In the genomic region with DNA sequence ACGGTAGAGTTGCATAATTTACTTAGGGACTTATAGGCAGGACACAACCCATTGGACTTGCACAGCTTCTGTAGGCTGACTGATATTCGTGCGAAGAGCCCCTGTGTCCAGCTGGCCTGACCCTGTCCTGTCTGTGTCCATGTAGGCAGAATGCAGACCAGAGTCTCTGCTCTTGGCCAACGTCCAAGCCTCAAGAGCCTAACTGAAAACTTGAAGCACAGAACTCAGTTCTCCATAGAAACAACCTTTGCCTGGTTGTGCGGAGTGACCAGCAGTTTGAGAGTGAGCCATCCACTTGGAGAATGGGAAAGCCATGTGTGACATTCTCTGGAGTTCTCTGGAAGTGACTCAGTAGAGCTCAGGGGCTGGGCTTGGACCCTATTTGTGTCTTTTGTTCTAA, we compare ENCODE assay signal across 22 mouse cellular contexts.
DNase-seq lines count a peak whose midpoint lies in the region; ATAC-seq and TF ChIP-seq lines count a peak whose summit lies in the region.
"Had no signal": no experiment of that assay in that cellular context is flagged by ENCODE, and none has a peak within 500 bp of the region (broad histone marks: within the 10 kb centered on the region; RNA-seq: fewer than 3 reads in every experiment).

No protein-coding gene starts in this region.

- H3K36me3 ChIP-seq in lung, postnatal 0 days (ENCODE audit: insufficient read depth, low read length) = no peaks in the 10 kb centered on the region
- H3K36me3 ChIP-seq in stomach, postnatal 0 days (ENCODE audit: control insufficient read depth, insufficient read depth, low read length) = no peaks in the 10 kb centered on the region
- H3K36me3 ChIP-seq in midbrain, embryonic 13.5 days = no peaks in the 10 kb centered on the region
- H3K36me3 ChIP-seq in forebrain, embryonic 14.5 days (ENCODE audit: control insufficient read depth, insufficient read depth, low read length) = no peaks in the 10 kb centered on the region
- H3K36me3 ChIP-seq: hindbrain, embryonic 13.5 days; limb, embryonic 10.5 days; neural tube, embryonic 12.5 days; stomach, embryonic 15.5 days had no signal

- peak; percentile 17; the same call in 1 of the 2 replicates for TF ChIP-seq EP300 in lung, postnatal 0 days (IDR thresholded peaks at IDR 0.05)
- no peak for TF ChIP-seq EP300 in stomach, postnatal 0 days (optimal IDR thresholded peaks at IDR 0.05)

- H3K4me3 ChIP-seq in bone marrow macrophage, adult 2 months (ENCODE audit: insufficient read depth, low read length) = no peak overlapping the region
- H3K4me3 ChIP-seq in lung, postnatal 0 days (ENCODE audit: low read depth, low read length) = no peak overlapping the region
- no peak overlapping the region for H3K4me3 ChIP-seq in stomach, postnatal 0 days (ENCODE audit: low read depth, low read length)
- H3K4me3 ChIP-seq in midbrain, embryonic 13.5 days (replicated peaks) = no peak overlapping the region
- no peak overlapping the region for H3K4me3 ChIP-seq in forebrain, embryonic 14.5 days (ENCODE audit: low read depth, low read length)
- H3K4me3 ChIP-seq: hindbrain, embryonic 13.5 days; limb, embryonic 10.5 days; neural tube, embryonic 12.5 days; stomach, embryonic 15.5 days had no signal

- no peaks in the 10 kb centered on the region for H3K9me3 ChIP-seq in lung, postnatal 0 days (ENCODE audit: low read length)
- no peaks in the 10 kb centered on the region for H3K9me3 ChIP-seq in stomach, postnatal 0 days (ENCODE audit: control insufficient read depth, low read length)
- H3K9me3 ChIP-seq in midbrain, embryonic 13.5 days = no peaks in the 10 kb centered on the region
- H3K9me3 ChIP-seq in forebrain, embryonic 14.5 days (replicated peaks; ENCODE audit: control insufficient read depth, low read length) = no peaks in the 10 kb centered on the region
- H3K9me3 ChIP-seq: hindbrain, embryonic 13.5 days; limb, embryonic 10.5 days; neural tube, embryonic 12.5 days; stomach, embryonic 15.5 days had no signal

- TF ChIP-seq CTCF in bone marrow macrophage, adult 2 months (IDR thresholded peaks at IDR 0.05; ENCODE audit: low read depth, low read length) = no peak
- no peak for TF ChIP-seq CTCF in lung, postnatal 0 days (IDR thresholded peaks at IDR 0.05)
- no peak for TF ChIP-seq CTCF in stomach, postnatal 0 days (IDR thresholded peaks at IDR 0.05; ENCODE audit: low read depth)

- peak overlapping the region; percentile 93 for H3K27ac ChIP-seq in bone marrow macrophage, adult 2 months (ENCODE audit: insufficient read depth, low read depth, low read length)
- peak overlapping the region; percentile 33; the same call in 1 of the 2 replicates for H3K27ac ChIP-seq in lung, postnatal 0 days (ENCODE audit: low read length)
- no peak overlapping the region for H3K27ac ChIP-seq in stomach, postnatal 0 days (replicated peaks)
- H3K27ac ChIP-seq in midbrain, embryonic 13.5 days = no peak overlapping the region
- H3K27ac ChIP-seq in forebrain, embryonic 14.5 days (ENCODE audit: low read depth, low read length) = no peak overlapping the region
- H3K27ac ChIP-seq: hindbrain, embryonic 13.5 days; limb, embryonic 10.5 days; neural tube, embryonic 12.5 days; stomach, embryonic 15.5 days had no signal

- peak; percentile 32 for DNase-seq in heart, postnatal 4 days
- DNase-seq in heart, adult 18-20 months = no peak
- peak; percentile 59 for DNase-seq in lung, postnatal 0 days (ENCODE audit: low spot score)
- DNase-seq in stomach, postnatal 0 days (ENCODE audit: low spot score) = no peak
- no peak for DNase-seq in forebrain, embryonic 14.5 days (ENCODE audit: low spot score)
- DNase-seq: adrenal gland, adult 8-10 months; cerebellum, adult 11 months; cerebellum, postnatal 10 days; gastrocnemius, postnatal 10 days; kidney, adult 8-10 months; kidney, postnatal 25 days; liver, postnatal 0 days; spleen, adult 18-20 months; thymus, adult 2 months had no signal

- WGBS in lung, postnatal 0 days = 42% methylated on average over 5 of the region's 5 CpGs
- 70% methylated on average over 5 of the region's 5 CpGs for WGBS in stomach, postnatal 0 days
- 86% methylated on average over 5 of the region's 5 CpGs for WGBS in midbrain, embryonic 13.5 days
- 92% methylated on average over 5 of the region's 5 CpGs for WGBS in forebrain, embryonic 14.5 days

- H3K9ac ChIP-seq in lung, postnatal 0 days (replicated peaks; ENCODE audit: low read depth) = no peak overlapping the region
- no peak overlapping the region for H3K9ac ChIP-seq in stomach, postnatal 0 days (ENCODE audit: low read length)
- H3K9ac ChIP-seq in midbrain, embryonic 13.5 days (replicated peaks) = no peak overlapping the region
- H3K9ac ChIP-seq in forebrain, embryonic 14.5 days (ENCODE audit: low read length) = no peak overlapping the region
- H3K9ac ChIP-seq: hindbrain, embryonic 13.5 days; liver, postnatal 0 days; neural tube, embryonic 12.5 days; stomach, embryonic 15.5 days had no signal

- no peak overlapping the region for H3K4me2 ChIP-seq in lung, postnatal 0 days (replicated peaks; ENCODE audit: low read depth, low read length)
- H3K4me2 ChIP-seq in stomach, postnatal 0 days (replicated peaks; ENCODE audit: low read depth) = no peak overlapping the region
- no peak overlapping the region for H3K4me2 ChIP-seq in midbrain, embryonic 13.5 days (replicated peaks)
- H3K4me2 ChIP-seq in forebrain, embryonic 14.5 days (ENCODE audit: low read length) = no peak overlapping the region
- H3K4me2 ChIP-seq: hindbrain, embryonic 13.5 days; midbrain, embryonic 11.5 days; neural tube, embryonic 12.5 days; stomach, embryonic 15.5 days had no signal

- ATAC-seq in lung, postnatal 0 days = peak; percentile 25
- ATAC-seq in megakaryocyte, adult 5-6 weeks (ENCODE audit: poor library complexity, severe bottlenecking) = peak; percentile 19; the same call in 1 of the 2 replicates
- ATAC-seq in stomach, postnatal 0 days (ENCODE audit: low FRiP score, low TSS enrichment) = no peak
- ATAC-seq in midbrain, embryonic 13.5 days = no peak
- no peak for ATAC-seq in forebrain, embryonic 14.5 days
- ATAC-seq: liver, postnatal 0 days had no signal

- no peak for TF ChIP-seq POLR2A in bone marrow macrophage, adult 2 months (IDR thresholded peaks at IDR 0.05; ENCODE audit: borderline replicate concordance, low read depth, low read length)

- H3K4me1 ChIP-seq in bone marrow macrophage, adult 2 months (ENCODE audit: control insufficient read depth, insufficient read depth, low read length) = peaks cover 49% of the 10 kb centered on the region
- H3K4me1 ChIP-seq in lung, postnatal 0 days (ENCODE audit: insufficient read depth, low read depth, low read length) = peaks cover 17% of the 10 kb centered on the region; the same call in 1 of the 2 replicates
- no peaks in the 10 kb centered on the region for H3K4me1 ChIP-seq in stomach, postnatal 0 days (replicated peaks; ENCODE audit: control insufficient read depth, insufficient read depth)
- H3K4me1 ChIP-seq in midbrain, embryonic 13.5 days (replicated peaks) = 0 out of 2 replicates have a peak, but pooled peaks cover 4% of the 10 kb centered on the region
- no peaks in the 10 kb centered on the region for H3K4me1 ChIP-seq in forebrain, embryonic 14.5 days (ENCODE audit: control insufficient read depth, insufficient read depth, low read length)
- H3K4me1 ChIP-seq: hindbrain, embryonic 13.5 days had no signal

- H3K27me3 ChIP-seq in lung, postnatal 0 days (replicated peaks; ENCODE audit: insufficient read depth, low read length) = no peaks in the 10 kb centered on the region
- no peaks in the 10 kb centered on the region for H3K27me3 ChIP-seq in stomach, postnatal 0 days (ENCODE audit: control insufficient read depth, insufficient read depth, low read length)
- H3K27me3 ChIP-seq in midbrain, embryonic 13.5 days = no peaks in the 10 kb centered on the region
- no peaks in the 10 kb centered on the region for H3K27me3 ChIP-seq in forebrain, embryonic 14.5 days (replicated peaks; ENCODE audit: control insufficient read depth, insufficient read depth, low read length)
- H3K27me3 ChIP-seq: neural tube, embryonic 12.5 days; stomach, embryonic 15.5 days had no signal

Comparison
In these comparisons a context has a peak if more than half of its experiments do, and no peak if none do; other contexts are left out.
1. DNase-seq: peak in heart, postnatal 4 days (single experiment) and lung, postnatal 0 days (single experiment); none in heart, adult 18-20 months (0 of 2), stomach, postnatal 0 days (single experiment) and forebrain, embryonic 14.5 days (single experiment).
2. H3K27ac ChIP-seq: peak in bone marrow macrophage, adult 2 months (single experiment) and lung, postnatal 0 days (single experiment); none in stomach, postnatal 0 days (single experiment), midbrain, embryonic 13.5 days (single experiment) and forebrain, embryonic 14.5 days (single experiment).
3. ATAC-seq: peak in lung, postnatal 0 days (single experiment) and megakaryocyte, adult 5-6 weeks (single experiment); none in stomach, postnatal 0 days (single experiment), midbrain, embryonic 13.5 days (single experiment) and forebrain, embryonic 14.5 days (single experiment).